Mouse (Mus musculus) c-Kit-negative CD71-positive TER-119-positive erythroid progenitor cells, embryonic 14.5 days (primary cell): Measurements from ENCODE around the gene Glb1.

ENCODE experiments used
- DNase-seq: peaks from one replicate; pipeline ENCODE4 v3.0.0-alpha.2; 2013; ENCODE audit warnings: low read depth, low spot score

Glb1 gene

DNA sequence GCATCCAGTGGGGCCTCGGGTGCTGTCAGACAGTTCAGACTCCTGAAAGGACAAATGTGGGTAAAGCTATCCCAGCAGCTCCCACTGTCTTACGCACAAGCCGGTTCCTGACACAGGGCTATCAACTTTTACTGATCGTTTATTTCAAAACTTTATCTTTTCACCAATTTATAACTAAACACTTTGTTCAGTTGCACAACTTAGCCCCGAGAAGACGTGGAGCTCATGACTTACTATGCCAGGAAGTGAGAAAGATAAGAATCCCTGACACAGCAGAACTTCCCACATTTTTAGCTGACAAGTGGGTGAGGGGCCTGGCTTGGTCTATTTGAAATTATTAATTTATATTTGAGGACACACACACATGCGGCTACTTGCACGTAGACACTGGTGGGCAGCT is 6.2 kb upstream of the Glb1 start:
- DNase-seq: no peak

DNA sequence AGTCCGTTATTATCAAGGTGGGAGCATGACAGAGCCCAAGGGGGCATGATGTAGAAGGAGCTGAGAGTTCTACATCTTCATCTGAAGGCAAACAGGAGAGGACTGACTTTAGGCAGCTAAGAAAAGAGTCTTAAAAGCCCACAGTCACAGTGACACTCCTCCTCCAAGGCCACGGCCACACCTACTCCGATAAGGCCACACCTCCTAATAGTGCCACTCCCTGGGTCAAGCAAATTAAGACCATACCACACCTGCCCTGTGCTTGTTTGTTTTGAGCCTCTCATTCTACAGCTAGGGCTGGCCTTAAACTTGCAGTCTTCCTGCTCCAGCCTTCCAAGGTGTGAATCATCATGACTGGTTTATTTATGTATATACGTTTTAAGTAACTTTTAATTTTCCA is 5.6 kb upstream of the Glb1 start:
- no peak for DNase-seq

GRCm38 (mm10) chr9:114399680-114400079 is 1.2 kb upstream of the Glb1 start:
- no peak for DNase-seq

DNA sequence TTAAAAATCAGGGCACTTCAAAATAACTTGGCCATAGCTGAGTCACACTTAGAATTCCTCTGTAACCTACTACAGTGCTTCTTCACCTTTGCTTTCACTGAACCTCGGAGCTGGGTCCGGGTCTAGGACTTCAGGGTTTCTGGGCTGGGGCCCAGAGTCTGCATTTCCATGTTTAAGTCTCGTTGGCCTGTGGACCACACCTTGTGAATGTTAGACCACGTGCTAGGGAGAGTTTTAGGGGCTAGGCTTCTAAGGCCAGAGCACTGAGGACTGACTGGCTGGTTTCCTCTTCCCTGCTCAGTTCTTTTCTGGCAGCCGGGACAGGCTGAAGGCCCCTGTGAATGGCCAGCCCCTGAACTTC is 308 bp upstream of the Glb1 start:
- DNase-seq: no peak

DNA sequence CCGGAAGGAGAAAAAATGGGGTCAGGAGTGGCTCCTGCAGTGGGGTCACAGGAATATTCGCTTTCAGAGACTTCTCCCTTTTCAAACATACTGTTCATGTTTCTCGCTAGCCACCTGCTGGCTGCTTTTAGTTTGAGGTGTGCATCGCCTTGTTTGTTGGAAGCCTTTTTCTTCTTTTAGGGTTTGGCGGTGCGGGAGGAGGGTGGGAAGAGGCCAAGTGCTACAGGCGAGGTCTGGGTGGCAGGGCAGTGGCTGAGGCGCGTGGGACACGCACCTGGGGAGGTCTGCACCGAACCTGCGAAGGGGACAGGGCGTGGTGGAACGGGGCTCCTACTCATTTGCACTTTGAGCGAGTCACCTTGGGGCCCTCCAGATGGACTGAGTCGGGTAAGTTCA is 807 bp downstream of the Glb1 start:
- no peak for DNase-seq

GRCm38 (mm10) chr9:114407676-114408075 is 6.8 kb downstream of the Glb1 start:
- DNase-seq: no peak

DNA sequence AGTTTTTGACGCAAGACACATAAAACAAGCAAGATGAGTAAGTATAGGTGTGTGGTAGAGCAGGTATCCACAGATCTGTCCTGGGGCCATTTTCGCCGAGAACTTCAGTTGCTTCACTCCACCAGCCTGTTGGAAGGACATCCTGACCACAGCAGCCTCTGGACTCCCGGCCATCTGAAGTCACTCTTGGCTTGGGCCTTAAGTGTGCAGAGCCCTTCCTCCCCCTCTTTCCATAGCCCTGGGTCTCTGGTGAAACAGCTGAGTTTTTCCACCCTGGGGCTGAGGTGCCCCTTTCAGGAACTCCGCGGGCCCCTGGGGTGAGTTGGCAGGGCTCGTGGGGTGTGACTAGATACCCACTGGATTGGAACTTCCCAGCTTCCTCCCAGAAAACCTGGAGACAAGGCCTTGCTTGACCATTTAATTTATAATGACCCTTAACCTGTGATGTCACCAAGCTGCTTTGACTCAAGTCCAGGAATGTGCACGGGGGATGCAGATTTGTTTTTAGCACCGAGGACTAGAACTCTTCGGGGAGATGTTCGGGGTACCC is 9.5 kb downstream of the Glb1 start:
- no peak for DNase-seq

- DNase-seq: no peak
Observed at GRCm38 (mm10) chr9:114411295-114411694, 10.4 kb downstream of the Glb1 start.

DNA sequence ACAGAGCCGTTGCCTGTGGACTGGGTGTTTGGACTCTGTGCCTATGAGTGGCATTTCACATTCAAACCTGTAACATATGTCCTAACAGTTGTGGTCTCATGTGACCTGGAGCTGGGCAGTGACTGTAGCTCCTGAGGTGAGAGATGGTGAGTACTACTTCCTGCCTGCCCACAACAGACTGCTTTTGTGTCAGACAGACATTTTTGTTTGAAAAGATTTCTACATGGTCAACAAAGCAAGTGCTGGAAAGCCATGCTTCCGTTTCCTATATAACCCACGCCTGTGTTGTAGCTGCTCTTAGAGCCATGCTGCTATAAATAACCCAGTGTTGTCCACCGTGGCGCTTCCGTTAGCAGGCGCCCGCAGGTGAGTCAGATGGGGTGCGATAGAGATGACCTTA is 11.5 kb downstream of the Glb1 start:
- DNase-seq: no peak

DNA sequence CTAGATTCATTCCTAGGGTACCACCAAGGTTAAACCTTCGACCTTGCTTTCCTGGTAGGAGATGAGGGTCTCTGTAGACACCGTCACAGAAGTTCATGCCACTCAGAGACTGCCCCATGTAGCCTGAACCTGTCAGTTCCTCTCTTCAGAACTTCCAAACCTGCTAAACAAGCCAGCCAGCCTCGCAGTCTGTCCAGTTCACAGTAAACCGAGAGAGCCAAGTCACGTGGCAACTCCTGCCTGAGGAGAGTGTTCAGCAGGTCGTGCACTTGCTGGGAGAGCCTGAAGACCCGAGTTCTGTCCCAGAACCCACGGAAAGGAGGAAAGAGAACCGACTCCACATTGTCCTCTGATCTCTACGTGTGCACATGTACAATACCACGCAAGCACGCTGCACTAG is 13.0 kb downstream of the Glb1 start:
- DNase-seq: no peak

DNA sequence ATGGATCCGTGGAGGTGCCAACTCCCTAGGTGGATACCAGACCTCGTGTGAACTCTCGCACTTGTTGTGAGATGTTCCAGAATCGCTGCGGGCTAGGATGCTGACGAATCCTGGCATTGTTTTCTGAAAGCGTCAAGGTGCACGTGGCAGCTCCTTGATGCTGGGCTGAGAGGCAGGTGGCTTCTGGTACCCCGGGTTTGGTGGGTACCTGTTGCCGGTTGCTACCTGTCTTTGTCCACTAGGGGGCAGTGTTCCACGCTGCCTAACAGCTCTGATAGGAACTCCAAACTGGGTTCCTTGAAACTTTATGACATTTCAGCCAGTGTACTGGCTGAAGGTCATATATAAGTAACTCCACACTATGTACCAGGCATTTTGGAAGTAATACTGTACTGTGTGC is 14.8 kb downstream of the Glb1 start:
- DNase-seq: peak; percentile 44

GRCm38 (mm10) chr9:114416646-114417517 is 16.0 kb downstream of the Glb1 start:
- DNase-seq: no peak

DNA sequence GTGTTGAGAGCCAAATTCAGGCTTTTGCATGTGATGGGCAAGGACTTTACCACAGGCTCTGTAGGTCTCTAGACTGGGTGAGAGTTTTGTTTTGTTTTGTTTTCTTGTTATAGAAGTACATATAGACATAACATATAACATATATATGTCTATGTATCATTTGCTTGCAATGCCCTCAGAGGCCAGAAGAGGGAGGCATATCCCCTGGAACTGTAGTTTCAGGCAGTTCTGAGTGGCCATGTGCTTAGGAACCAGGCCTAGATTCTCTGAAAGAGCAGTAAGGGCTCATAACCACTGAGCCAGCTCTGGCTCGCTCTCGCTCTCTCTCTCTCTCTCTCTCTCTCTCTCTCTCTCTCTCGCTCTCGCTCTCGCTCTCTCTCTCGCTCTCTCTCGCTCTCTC is 17.3 kb downstream of the Glb1 start:
- peak; percentile 12 for DNase-seq

GRCm38 (mm10) chr9:114420443-114420842 is 19.6 kb downstream of the Glb1 start:
- DNase-seq: no peak

- DNase-seq: no peak
Observed at GRCm38 (mm10) chr9:114421045-114421444, 20.2 kb downstream of the Glb1 start.

- DNase-seq: no peak
Observed at GRCm38 (mm10) chr9:114421797-114422196, 20.9 kb downstream of the Glb1 start.

DNA sequence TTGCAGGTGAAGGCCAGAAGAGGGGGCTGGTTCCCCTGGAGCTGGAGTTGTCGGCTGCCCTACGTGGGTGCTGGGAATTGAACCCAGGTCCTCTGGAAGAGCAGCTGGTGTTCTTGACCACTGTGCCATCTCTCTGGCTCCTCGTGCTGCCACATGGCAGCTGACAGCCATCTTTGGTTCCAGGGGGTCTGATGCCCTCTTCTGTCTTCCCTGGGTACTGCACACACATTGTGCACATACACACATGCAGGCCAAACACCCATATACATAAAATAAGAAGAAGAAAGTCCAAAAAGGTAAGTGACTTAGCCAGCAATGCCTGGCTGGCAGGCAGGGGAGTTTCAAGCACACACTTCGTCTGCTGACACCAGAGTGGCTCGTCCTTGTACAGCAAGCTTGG is 24.7 kb downstream of the Glb1 start:
- DNase-seq: no peak

DNA sequence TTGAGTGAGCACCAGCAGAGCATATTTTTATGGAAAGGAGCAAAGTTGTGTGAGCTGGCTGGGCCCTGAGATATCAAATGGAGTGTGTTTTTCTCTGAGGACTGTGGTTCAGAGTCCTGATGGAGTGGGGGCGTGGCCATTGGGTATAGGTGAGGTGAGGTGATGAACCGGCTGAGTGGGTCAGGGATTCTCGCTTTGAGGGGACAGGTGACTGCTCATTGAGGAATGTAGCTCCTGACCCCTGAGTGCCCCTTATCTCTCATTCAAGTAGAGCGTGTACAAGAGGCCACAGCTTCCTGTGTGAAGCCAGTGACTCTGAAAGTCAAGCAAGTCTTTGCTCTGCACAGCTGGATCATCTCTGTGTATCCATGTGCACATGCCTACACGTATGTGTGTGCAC is 25.3 kb downstream of the Glb1 start:
- DNase-seq: no peak

DNA sequence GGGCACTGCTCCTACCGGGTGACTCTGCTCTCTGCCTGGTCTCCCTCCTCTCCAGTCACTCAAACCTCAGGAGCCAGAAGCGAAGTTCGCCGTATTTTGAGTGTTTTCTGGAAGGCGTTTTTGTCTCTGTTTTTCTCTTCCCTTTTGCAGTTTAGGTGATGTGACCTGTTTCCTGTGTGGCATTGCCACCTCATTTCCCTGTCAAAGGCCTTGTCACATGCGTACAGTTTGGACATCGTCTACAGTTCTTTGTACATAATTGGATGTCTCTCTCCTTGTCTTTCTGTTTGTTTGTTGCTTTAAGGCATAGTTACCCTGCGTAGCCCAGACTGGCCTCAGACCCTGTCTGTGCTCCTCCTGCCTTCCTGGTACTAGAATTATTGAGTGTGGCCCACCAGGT is 26.5 kb downstream of the Glb1 start:
- no peak for DNase-seq

DNA sequence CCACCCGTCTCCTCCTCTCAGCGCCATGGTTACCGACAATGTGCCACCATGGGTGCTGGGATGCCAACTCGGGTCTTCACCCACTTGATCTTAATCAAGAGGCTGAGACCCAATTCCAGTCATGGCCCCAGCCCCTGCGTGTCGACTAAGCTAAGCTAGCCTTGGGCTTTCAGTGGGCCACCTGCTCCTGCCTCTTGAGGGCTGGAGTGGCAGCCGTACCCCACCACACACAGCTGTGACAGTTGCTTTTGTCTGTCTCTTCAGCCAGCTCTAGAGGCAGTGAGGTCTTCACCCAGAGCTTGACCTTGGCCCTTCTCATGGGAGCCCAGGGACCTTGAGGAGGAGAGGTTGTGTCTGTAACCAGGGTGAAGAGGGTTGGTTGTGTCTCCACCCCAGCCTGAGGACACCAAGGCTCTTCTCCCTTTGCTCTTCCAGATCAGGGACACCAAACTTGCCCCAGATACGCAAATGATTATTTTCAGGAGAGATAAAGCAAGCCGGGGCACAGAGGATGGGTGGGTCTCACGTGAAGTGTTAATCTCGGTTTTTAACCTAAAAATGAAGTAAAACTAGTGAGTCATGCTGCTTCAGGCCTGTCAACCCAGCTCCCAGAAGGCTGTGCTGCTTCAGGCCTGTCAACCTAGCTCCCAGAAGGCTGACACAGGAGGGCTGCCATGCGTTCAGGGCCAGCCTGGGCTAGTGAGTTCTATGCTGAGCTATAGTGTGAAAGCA is 27.4 kb downstream of the Glb1 start:
- DNase-seq: no peak

GRCm38 (mm10) chr9:114435668-114436067 is 34.8 kb downstream of the Glb1 start:
- no peak for DNase-seq

DNA sequence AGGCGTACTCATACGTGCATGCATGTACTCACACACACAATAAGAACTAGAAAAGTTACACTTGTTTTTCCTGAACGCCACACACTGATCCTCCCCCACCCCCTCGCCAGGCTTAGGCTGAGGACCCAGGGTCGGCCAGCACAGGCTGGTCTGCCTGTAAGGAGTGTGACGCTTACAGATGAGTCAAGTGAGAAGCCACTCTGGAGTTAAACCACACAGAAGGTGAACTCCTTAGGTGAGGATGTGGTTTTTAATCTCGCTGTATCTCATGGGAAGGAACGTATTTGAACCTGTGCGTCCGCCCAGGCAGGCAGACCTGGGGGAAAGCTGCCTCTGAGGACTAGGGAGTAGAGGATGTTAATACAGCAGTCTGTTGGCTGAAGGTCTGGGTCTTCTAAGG is 39.7 kb downstream of the Glb1 start:
- DNase-seq: no peak

GRCm38 (mm10) chr9:114442225-114442624 is 41.3 kb downstream of the Glb1 start:
- DNase-seq: no peak
